Mouse (Mus musculus) left cerebral cortex, postnatal 4 days (tissue): ENCODE results near the gene Paqr3. TPM values are rescaled to one million over a fixed set of nuclear protein-coding genes. Genes with fewer than 3 reads are reported as not detected.

ENCODE experiments used
- total RNA-seq, 2 experiments: library from RNA; stranded (reverse); gene quantifications; 2 replicates each; pipeline ENCODE4 v1.2.3; 2021

The Paqr3 gene
- total RNA-seq, 2 experiments from 2014 or later: 40.4 to 43.8 TPM

Other genes starting within 250 kb of the Paqr3 start
- gene Bmp2k, start 113.9 kb downstream of the Paqr3 start, total RNA-seq: 10 to 100 TPM; 14.3 to 16.1 TPM